Mouse (Mus musculus): ENCODE measurements around the gene Slc10a7. TPM values are rescaled to one million over a fixed set of nuclear protein-coding genes. Genes with fewer than 3 reads are reported as not detected.
A peak's percentile ranks its signal among the peaks of the same experiment; 100 is the strongest.

The Slc10a7 gene
- polyA plus RNA-seq, 1 experiment from 2014 or later, result 18.7 TPM

- no peak for ATAC-seq (ENCODE audit: insufficient read depth, low FRiP score, low read depth)
- Histone ChIP-seq H3K9me3 (no peaks in the 10 kb centered on the region), H3K9ac (no peak overlapping the region), H3K36me3 (0 out of 2 replicates have a peak, but pooled peaks cover 5% of the 10 kb centered on the region), H3K4me3 (replicated peaks) (no peak overlapping the region), H3K4me2 (no peak overlapping the region), H3K4me1 (peaks cover 7% of the 10 kb centered on the region; the same call in 1 of the 2 replicates), H3K27ac (no peak overlapping the region), H3K27me3 (replicated peaks) (no peaks in the 10 kb centered on the region)
- WGBS, result 60% methylated on average over 19 of the region's 19 CpGs
Measured at GRCm38 (mm10) chr8:78630414-78631164, 121.4 kb downstream of the Slc10a7 start.

DNA sequence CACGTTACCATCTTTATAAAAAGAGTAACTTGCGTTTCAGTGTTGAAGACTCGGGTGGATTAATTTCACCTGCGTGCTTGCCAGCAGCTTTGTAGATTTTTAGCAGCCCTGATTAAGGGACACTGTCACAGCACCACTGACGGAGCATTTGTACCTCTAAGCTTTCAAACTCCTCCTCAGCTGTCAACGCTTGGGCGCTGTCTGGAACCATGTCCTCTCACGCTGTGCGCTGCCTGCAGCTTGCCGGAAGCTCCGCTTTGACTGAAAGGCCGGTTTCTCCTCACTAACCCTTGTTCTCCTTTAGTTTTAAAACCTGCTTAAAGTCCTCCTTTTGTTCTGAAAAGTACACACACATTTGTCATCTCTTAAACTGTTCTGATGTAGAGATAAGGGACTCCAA is 123.9 kb downstream of the Slc10a7 start:
- no peaks in the 10 kb centered on the region for H3K9me3 ChIP-seq
- 0 out of 2 replicates have a peak, but pooled peaks cover 2% of the 10 kb centered on the region for H3K36me3 ChIP-seq
- 0 out of 2 replicates have a peak, but pooled peaks cover 3% of the 10 kb centered on the region for H3K4me1 ChIP-seq
- no peak overlapping the region for H3K4me3 ChIP-seq (replicated peaks)
- no peak overlapping the region for H3K4me2 ChIP-seq
- no peak overlapping the region for H3K9ac ChIP-seq
- WGBS, result 67% methylated on average over 12 of the region's 12 CpGs
- no peak for ATAC-seq (ENCODE audit: insufficient read depth, low FRiP score, low read depth)
- H3K27me3 ChIP-seq (replicated peaks), result no peaks in the 10 kb centered on the region
- H3K27ac ChIP-seq, result no peak overlapping the region

DNA sequence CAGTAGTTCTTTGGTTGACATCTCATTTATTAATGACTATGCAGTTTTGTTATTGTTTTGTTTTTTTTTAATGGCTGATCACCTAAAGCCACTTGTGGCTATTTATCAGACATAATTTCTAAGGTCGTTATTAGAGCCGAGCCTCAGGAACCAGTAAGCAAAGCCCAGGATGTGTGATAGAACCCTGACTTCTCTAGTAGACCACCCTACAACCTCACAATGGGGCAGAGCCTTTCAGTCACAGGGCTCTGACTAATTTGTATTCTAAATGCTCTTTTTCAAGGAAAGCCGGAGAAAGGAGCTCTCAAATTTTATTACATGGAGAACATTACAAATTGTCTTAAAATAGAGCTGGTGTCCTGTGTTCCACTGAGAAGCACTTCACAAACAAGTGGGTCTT is 124.9 kb downstream of the Slc10a7 start:
- ATAC-seq (ENCODE audit: insufficient read depth, low FRiP score, low read depth), result no peak
- Histone ChIP-seq H3K4me1 (0 out of 2 replicates have a peak, but pooled peaks cover 3% of the 10 kb centered on the region), H3K4me3 (replicated peaks) (no peak overlapping the region), H3K9me3 (no peaks in the 10 kb centered on the region), H3K27ac (no peak overlapping the region), H3K36me3 (no peaks in the 10 kb centered on the region), H3K9ac (no peak overlapping the region), H3K4me2 (no peak overlapping the region), H3K27me3 (replicated peaks) (no peaks in the 10 kb centered on the region)
- WGBS, result 72% methylated on average over 3 of the region's 3 CpGs

DNA sequence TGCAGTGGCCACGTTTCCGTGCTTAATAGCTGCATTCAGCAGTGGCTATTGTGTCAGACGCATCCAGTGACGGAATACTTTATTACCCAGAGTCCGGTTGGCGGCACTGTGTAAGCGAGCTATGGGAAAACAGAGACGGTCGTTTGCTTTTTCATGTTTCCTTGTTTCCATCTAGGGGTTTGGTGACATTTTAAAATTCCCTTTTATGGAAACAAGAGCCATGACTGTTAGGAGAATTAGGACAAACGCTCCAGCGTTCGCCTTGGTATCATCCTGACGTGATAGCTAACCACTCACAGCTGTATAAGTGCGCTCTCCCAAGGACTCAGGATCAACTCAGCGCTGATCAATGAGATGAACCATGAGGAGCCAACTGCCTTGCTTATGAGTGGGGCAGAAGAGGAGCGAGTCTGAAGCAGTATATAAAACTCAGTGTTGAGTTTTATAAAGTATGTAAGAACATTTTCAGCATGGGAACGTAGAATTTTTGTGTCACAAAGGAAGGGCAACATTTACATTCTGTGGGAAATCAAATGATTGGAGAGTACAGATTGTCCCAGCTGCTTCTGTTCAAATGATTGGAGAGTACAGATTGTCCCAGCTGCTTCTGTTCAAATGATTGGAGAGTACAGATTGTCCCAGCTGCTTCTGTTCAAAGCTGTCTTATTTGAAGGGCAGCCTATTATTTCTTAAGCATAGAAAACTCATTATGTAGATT is 125.5 kb downstream of the Slc10a7 start:
- no peaks in the 10 kb centered on the region for H3K27me3 ChIP-seq (replicated peaks)
- H3K4me2 ChIP-seq, result no peak overlapping the region
- H3K4me3 ChIP-seq (replicated peaks), result no peak overlapping the region
- 47% methylated on average over 17 of the region's 17 CpGs for WGBS
- no peaks in the 10 kb centered on the region for H3K36me3 ChIP-seq
- ATAC-seq (ENCODE audit: insufficient read depth, low FRiP score, low read depth), result no peak; the same call in 1 of the 2 replicates
- H3K9ac ChIP-seq, result no peak overlapping the region
- H3K9me3 ChIP-seq, result no peaks in the 10 kb centered on the region
- H3K4me1 ChIP-seq, result 0 out of 2 replicates have a peak, but pooled peaks cover 3% of the 10 kb centered on the region
- peak overlapping the region; percentile 74 for H3K27ac ChIP-seq

DNA sequence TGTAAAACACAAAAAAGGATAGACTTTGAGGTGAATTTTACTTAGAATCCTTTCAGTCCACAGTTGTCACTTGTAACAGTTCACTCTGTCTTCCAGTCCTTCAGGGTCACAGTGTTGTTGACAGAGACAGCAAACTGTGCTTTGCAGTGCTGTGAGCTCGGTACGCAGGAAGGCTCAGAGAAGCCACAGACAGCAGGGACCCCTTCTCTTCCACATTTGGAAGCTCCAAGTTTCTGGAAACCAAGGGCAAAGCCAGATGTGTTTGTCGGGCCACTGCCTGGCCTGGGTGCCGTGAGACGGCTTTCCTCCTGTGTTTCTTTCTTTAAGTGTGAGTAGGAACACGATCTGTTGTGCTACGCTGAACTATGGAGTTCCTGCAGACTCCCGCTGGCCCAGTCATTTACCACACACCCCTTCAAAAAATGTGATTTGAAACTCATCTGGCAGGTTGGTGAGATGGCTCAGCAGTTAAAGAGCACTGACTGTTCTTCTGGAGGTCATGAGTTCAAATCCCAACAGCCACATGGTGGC is 126.2 kb downstream of the Slc10a7 start:
- H3K27me3 ChIP-seq (replicated peaks), result no peaks in the 10 kb centered on the region
- ATAC-seq (ENCODE audit: insufficient read depth, low FRiP score, low read depth), result no peak
- 66% methylated on average over 8 of the region's 8 CpGs for WGBS
- H3K9me3 ChIP-seq, result no peaks in the 10 kb centered on the region
- H3K4me1 ChIP-seq, result 0 out of 2 replicates have a peak, but pooled peaks cover 3% of the 10 kb centered on the region
- no peak overlapping the region for H3K4me2 ChIP-seq
- H3K9ac ChIP-seq, result no peak overlapping the region
- peak overlapping the region; percentile 40; the same call in 1 of the 2 replicates for H3K27ac ChIP-seq
- no peaks in the 10 kb centered on the region for H3K36me3 ChIP-seq
- no peak overlapping the region for H3K4me3 ChIP-seq (replicated peaks)

DNA sequence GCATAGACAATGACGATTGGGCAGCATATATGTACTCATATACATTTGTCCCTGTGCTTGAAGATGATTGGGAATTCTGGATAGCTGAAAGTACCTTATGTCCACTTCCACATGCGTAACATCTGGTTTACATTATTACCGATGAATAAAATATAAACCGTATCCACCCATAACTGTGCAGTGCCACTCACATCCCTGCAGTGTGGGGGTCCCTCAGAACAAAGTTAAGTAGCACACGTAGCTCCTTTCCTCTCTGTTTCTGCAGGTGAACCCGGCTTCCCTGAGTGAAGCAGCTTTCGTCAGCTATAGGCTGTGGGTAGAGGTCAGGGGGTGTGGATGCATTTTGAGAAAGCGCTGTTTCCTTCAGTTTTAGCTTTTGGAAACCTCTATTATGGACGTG is 132.8 kb downstream of the Slc10a7 start:
- no peak for ATAC-seq (ENCODE audit: insufficient read depth, low FRiP score, low read depth)
- Histone ChIP-seq H3K9me3 (no peaks in the 10 kb centered on the region), H3K27me3 (replicated peaks) (no peaks in the 10 kb centered on the region), H3K4me2 (no peak overlapping the region), H3K4me1 (no peaks in the 10 kb centered on the region), H3K36me3 (no peaks in the 10 kb centered on the region), H3K9ac (no peak overlapping the region), H3K27ac (no peak overlapping the region), H3K4me3 (replicated peaks) (no peak overlapping the region)
- WGBS, result 81% methylated on average over 9 of the region's 9 CpGs

DNA sequence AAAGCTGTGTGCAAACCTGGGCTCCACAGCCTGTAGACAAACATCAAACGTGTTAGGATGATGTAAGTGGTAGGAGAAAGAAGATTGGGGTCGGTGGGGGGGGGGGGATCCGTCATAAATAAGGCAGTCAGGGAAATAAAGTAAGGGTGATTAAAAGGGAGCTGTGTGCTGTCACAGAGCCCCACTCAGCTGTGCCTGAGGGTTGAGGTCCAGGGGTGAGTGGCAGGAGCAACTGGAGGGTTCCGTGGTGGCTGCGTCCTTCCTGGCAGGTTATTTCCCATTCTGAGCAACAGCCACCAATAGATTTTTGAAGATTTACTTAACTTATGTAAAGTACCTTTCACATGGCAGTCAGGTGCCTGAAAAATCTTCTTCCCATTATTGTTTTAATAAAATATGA is 133.2 kb downstream of the Slc10a7 start:
- Histone ChIP-seq H3K4me1 (peaks cover 4% of the 10 kb centered on the region; the same call in 1 of the 2 replicates), H3K4me3 (replicated peaks) (no peak overlapping the region), H3K9ac (no peak overlapping the region), H3K36me3 (no peaks in the 10 kb centered on the region), H3K9me3 (no peaks in the 10 kb centered on the region), H3K27me3 (replicated peaks) (no peaks in the 10 kb centered on the region), H3K4me2 (no peak overlapping the region), H3K27ac (no peak overlapping the region)
- whole genome bisulfite sequencing, result 62% methylated on average over 5 of the region's 5 CpGs
- no peak for ATAC-seq (ENCODE audit: insufficient read depth, low FRiP score, low read depth)

DNA sequence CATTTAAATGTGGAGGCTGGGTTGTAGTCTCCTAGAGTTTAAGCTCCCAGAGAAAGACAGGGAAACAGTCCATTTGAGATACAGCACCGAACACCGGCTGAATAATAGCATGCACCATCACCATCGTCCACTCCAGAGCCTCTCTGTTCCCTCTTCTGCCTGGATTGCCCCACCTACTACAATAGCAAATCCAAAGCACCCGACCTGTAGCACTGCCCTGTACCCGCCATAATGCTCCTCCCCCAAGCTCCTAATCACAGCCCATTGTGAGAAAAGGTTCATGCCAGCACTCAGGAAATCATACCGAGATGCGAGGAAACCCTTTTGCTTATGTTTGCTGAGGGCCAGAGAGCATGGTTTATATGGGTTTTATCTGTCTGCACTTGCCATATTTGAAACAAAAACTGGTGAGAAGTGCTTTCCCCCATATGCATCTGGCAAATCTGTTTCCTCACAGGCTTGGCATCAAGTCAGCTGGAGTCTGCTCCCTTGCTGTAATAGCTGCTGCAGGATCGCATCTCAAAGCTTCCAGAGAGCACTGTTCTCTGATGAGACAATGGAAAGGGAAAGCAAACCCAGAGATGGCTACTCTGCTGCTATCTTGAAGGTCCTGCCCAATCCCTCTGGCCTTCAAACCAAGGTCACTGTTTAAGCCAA is 138.0 kb downstream of the Slc10a7 start:
- Histone ChIP-seq H3K27ac (no peak overlapping the region; the same call in 1 of the 2 replicates), H3K4me1 (peaks cover 9% of the 10 kb centered on the region; the same call in 1 of the 2 replicates), H3K4me2 (no peak overlapping the region), H3K4me3 (replicated peaks) (no peak overlapping the region), H3K27me3 (replicated peaks) (no peaks in the 10 kb centered on the region), H3K9ac (no peak overlapping the region), H3K9me3 (no peaks in the 10 kb centered on the region), H3K36me3 (no peaks in the 10 kb centered on the region)
- 49% methylated on average over 8 of the region's 8 CpGs for WGBS
- no peak for ATAC-seq (ENCODE audit: insufficient read depth, low FRiP score, low read depth)

DNA sequence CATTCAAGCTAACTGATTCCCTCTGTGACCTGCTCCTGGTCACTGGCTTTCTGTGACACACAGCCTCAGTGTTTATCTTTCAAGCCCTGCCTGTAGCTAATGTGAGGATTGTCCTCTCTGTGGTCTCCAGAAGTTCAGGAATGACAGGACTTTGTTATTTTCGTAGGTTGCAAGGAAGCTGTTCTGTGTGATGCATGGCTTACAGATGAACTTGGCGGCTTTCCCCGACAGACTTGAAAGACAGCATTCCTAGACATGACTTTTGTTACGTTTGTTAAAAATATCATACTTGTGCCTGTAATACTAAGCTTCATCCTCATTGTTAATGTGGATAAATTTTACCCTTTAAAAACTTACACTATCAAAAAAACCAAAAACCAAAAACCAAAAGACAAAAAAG is 138.7 kb downstream of the Slc10a7 start:
- H3K4me2 ChIP-seq, result no peak overlapping the region
- no peak for ATAC-seq (ENCODE audit: insufficient read depth, low FRiP score, low read depth)
- no peaks in the 10 kb centered on the region for H3K27me3 ChIP-seq (replicated peaks)
- H3K9ac ChIP-seq, result no peak overlapping the region
- no peaks in the 10 kb centered on the region for H3K36me3 ChIP-seq
- WGBS, result 46% methylated on average over 4 of the region's 4 CpGs
- H3K27ac ChIP-seq, result no peak overlapping the region
- no peak overlapping the region for H3K4me3 ChIP-seq (replicated peaks)
- H3K9me3 ChIP-seq, result no peaks in the 10 kb centered on the region
- peaks cover 9% of the 10 kb centered on the region; the same call in 1 of the 2 replicates for H3K4me1 ChIP-seq

- Histone ChIP-seq H3K9ac (no peak overlapping the region), H3K27me3 (replicated peaks) (no peaks in the 10 kb centered on the region), H3K4me2 (no peak overlapping the region), H3K36me3 (no peaks in the 10 kb centered on the region), H3K4me3 (replicated peaks) (no peak overlapping the region), H3K9me3 (no peaks in the 10 kb centered on the region), H3K27ac (no peak overlapping the region), H3K4me1 (peaks cover 9% of the 10 kb centered on the region; the same call in 1 of the 2 replicates)
- no peak for ATAC-seq (ENCODE audit: insufficient read depth, low FRiP score, low read depth)
- WGBS, result 30% methylated on average over 7 of the region's 7 CpGs
Measured at GRCm38 (mm10) chr8:78648918-78649317, 139.8 kb downstream of the Slc10a7 start.

- ATAC-seq (ENCODE audit: insufficient read depth, low FRiP score, low read depth), result no peak
- Histone ChIP-seq H3K4me1 (peaks cover 14% of the 10 kb centered on the region; the same call in 1 of the 2 replicates), H3K27me3 (replicated peaks) (no peaks in the 10 kb centered on the region), H3K9me3 (no peaks in the 10 kb centered on the region), H3K4me2 (no peak overlapping the region), H3K9ac (no peak overlapping the region), H3K4me3 (replicated peaks) (no peak overlapping the region), H3K36me3 (no peaks in the 10 kb centered on the region), H3K27ac (no peak overlapping the region)
- 78% methylated on average over 3 of the region's 3 CpGs for WGBS
Measured at GRCm38 (mm10) chr8:78651670-78652069, 142.5 kb downstream of the Slc10a7 start.
